Mouse (Mus musculus) fibroblast of lung, adult 2 months (primary cell): ENCODE results near the gene Gm17545.

Source experiments
- DNase-seq: peaks from one replicate; pipeline ENCODE4 v3.0.0-alpha.2; 2011; ENCODE audit warnings: low read depth

Gene Gm17545

DNA sequence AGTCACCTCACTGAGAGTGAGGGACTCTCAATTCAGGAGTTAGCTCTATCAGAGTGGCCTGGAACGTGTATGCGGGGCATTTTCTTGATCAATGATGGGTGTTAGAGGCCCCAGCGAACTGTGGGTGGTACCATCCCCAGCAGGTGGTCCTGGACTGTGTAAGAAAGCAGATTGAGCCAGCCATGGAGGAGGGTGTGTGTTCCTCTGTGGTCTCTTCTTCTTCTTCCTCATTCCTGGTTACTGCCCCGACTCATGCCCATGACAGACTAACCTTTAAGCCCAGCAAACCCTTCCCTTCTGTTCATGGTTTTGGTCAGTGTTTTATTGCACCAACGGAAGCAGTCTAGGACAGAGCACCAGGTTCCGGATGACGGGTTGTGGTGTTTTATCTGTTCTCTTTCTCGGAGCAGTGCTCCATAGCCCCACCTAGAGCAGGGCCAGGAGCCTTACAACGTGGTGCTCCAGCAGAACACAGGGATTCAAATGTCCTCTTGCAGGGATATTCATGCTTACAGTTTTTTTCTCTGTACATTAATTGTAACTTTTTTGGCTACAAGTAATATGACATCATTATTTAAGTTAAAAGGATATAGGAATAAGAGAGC lies 40.2 kb downstream of the Gm17545 start:
- DNase-seq: no peak

GRCm38 (mm10) chr9:22495133-22495532 lies 41.0 kb downstream of the Gm17545 start:
- no peak for DNase-seq

GRCm38 (mm10) chr9:22497021-22497767 lies 43.1 kb downstream of the Gm17545 start:
- no peak for DNase-seq

- DNase-seq: no peak
Observed at GRCm38 (mm10) chr9:22502972-22503371, 48.9 kb downstream of the Gm17545 start.

DNA sequence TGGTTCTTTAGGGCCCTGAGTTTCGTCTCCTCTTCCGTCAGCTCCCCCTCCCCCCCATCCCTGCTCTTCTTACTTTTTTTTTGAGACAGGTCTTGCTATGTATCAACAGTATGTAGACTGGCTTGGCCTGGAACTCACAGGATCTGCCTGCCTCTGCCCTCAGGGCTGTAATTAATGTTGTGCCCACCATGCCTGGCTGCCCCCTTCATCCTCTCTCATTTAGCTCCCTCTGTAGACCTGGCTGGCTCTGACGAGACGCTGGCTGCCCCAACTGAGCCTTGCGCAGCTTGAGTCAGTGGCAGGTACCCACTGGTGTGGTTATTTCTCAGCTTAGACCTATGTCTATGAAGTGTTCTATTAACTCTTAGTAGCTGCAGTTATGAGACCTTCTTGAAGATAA lies 49.5 kb downstream of the Gm17545 start:
- DNase-seq: no peak

GRCm38 (mm10) chr9:22505574-22505973 lies 51.5 kb downstream of the Gm17545 start:
- DNase-seq: no peak
